Comparison of ENCODE assay signal across 9 mouse cellular contexts in the genomic region with DNA sequence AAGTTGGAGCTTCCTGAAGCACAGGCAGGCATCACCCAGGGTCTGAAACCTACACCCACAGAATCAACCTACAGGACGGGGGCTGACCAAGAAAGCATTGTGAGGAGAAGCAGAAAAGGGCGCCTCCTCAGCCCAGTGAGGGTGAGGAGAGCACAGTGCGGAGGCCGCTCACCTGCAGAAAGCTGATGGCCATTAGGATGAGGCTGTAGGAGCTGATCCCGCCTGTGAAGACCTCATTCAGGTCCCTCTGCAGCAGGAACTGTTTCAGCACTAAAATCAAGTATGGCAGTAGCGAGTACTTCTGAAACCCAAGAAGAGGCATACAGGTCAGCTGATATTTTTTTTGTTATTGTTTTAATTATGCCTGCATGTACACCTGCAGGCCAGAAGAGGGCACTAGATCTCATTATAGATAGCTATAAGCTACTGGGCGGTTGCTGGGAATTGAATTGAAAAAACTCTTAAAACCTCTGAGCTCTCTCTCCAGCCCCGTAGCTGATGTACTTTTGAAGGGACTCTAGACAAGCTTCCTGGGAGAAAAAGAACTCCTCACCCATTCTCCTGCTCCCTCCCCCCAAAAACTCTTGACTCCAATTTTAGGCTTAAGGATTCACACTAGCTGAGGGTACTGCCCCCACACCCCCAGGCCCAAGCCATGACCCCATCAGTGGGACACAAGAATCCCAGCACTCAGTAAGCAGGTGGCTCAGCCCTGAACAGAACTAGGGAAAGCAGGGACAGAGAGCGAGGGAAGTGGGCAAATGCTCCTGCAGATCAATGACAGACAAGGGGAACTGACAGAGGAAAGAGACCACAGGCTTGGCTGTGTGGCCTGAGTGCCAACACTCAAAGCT. TPM values are rescaled to one million over a fixed set of nuclear protein-coding genes. Genes with fewer than 3 reads are reported as not detected.
DNase-seq lines count a peak whose midpoint lies in the region; ATAC-seq and TF ChIP-seq lines count a peak whose summit lies in the region.
"Had no signal": no experiment of that assay in that cellular context is flagged by ENCODE, and none has a peak within 500 bp of the region (broad histone marks: within the 10 kb centered on the region; RNA-seq: fewer than 3 reads in every experiment).

No protein-coding gene starts in this region.

- 0 out of 2 replicates have a peak, but pooled peaks cover 1% of the 10 kb centered on the region for H3K79me2 ChIP-seq in heart, adult 2 months (replicated peaks; ENCODE audit: control insufficient read depth, insufficient read depth, low read length)

- H3K4me1 ChIP-seq in heart, adult 2 months (ENCODE audit: control insufficient read depth, insufficient read depth, low read length), result no peaks in the 10 kb centered on the region; the same call in 1 of the 2 replicates
- peaks cover 5% of the 10 kb centered on the region; the same call in 1 of the 2 replicates for H3K4me1 ChIP-seq in cortical plate, adult 2 months (ENCODE audit: control insufficient read depth, insufficient read depth, low read length)
- peaks cover 4% of the 10 kb centered on the region; the same call in 1 of the 2 replicates for H3K4me1 ChIP-seq in limb, embryonic 12.5 days (replicated peaks)

- no peak overlapping the region for H3K27ac ChIP-seq in heart, adult 2 months
- no peak overlapping the region for H3K27ac ChIP-seq in cortical plate, adult 2 months (ENCODE audit: insufficient read depth, low read length)
- H3K27ac ChIP-seq in limb, embryonic 12.5 days, result no peak overlapping the region
- H3K27ac ChIP-seq: macrophage had no signal

- no peaks in the 10 kb centered on the region for H3K36me3 ChIP-seq in heart, adult 2 months (ENCODE audit: control insufficient read depth, insufficient read depth, low read length)
- peaks cover 77% of the 10 kb centered on the region for H3K36me3 ChIP-seq in limb, embryonic 12.5 days

- TF ChIP-seq EP300 in heart, adult 2 months (IDR thresholded peaks at IDR 0.05; ENCODE audit: insufficient read depth, low read depth, low read length), result no peak

- intact Hi-C loops in heart, adult 2 months (cut with DNase I), result loop anchor here (1.0 kb wide), 2 partner anchors 38 to 146 kb away; no protein-coding TSS in a partner anchor

- no peak overlapping the region for H3K4me2 ChIP-seq in limb, embryonic 12.5 days

- H3K9me3 ChIP-seq in limb, embryonic 12.5 days, result no peaks in the 10 kb centered on the region

- WGBS in heart, adult 2 months, result 58% methylated on average over 9 of the region's 9 CpGs
- WGBS in limb, embryonic 12.5 days, result 64% methylated on average over 9 of the region's 9 CpGs

- no peaks in the 10 kb centered on the region for H3K27me3 ChIP-seq in heart, adult 2 months (ENCODE audit: control insufficient read depth, insufficient read depth, low read length)
- no peaks in the 10 kb centered on the region for H3K27me3 ChIP-seq in limb, embryonic 12.5 days

- no peak for TF ChIP-seq POLR2A in heart, adult 2 months (IDR thresholded peaks at IDR 0.05; ENCODE audit: insufficient read depth, low read depth, low read length)
- TF ChIP-seq POLR2A in cortical plate, adult 2 months (IDR thresholded peaks at IDR 0.05; ENCODE audit: extremely low read depth, insufficient read depth, low read length), result no peak

- TF ChIP-seq CTCF in heart, adult 2 months (IDR thresholded peaks at IDR 0.05), result peak; percentile 89
- TF ChIP-seq CTCF in cortical plate, adult 2 months (IDR thresholded peaks at IDR 0.05; ENCODE audit: extremely low read depth, insufficient read depth, low read length), result 0 out of 2 replicates have a peak, but pooled peaks have one; percentile 7

- H3K4me3 ChIP-seq in heart, adult 2 months, result no peak overlapping the region
- H3K4me3 ChIP-seq in cortical plate, adult 2 months (ENCODE audit: insufficient read depth, low read length), result no peak overlapping the region
- H3K4me3 ChIP-seq in limb, embryonic 12.5 days (replicated peaks), result no peak overlapping the region

- peak; percentile 75; the same call in 1 of the 2 replicates for ATAC-seq in limb, embryonic 12.5 days (ENCODE audit: insufficient number of reproducible peaks, insufficient read depth, low FRiP score, low TSS enrichment, low read depth)

- H3K9ac ChIP-seq in heart, adult 2 months (ENCODE audit: low read depth, low read length), result no peak overlapping the region
- H3K9ac ChIP-seq in limb, embryonic 12.5 days (replicated peaks), result no peak overlapping the region

- DNase-seq in heart, adult 2 months, result no peak
- DNase-seq in heart, postnatal 4 days, result no peak
- peak; percentile 61 for DNase-seq in CD4-positive, CD25-positive, alpha-beta regulatory T cell, adult 2 months (ENCODE audit: low read depth, low spot score)
- DNase-seq in retina, embryonic 14.5 days (ENCODE audit: low spot score), result peak; percentile 72
- no peak for DNase-seq in urinary bladder, postnatal 36 days (ENCODE audit: low spot score in 2 of 2)
- DNase-seq in thymus, postnatal 14 days, result no peak

RNA-seq across cellular contexts. Expression of a gene that starts 23.9 kb away (rescaled TPM):
- 10 to 100 TPM; 40.4 to 47.9 TPM for total RNA-seq in heart, adult 2 months (2021)
- 29.3 and 53.3 TPM in 2 replicates for polyA plus RNA-seq in heart, adult 2 months (2012; rRNA removed)
- total RNA-seq in heart, postnatal 4 days (2021), result 10 to 100 TPM; 48.9 to 50.9 TPM
- polyA plus RNA-seq in cortical plate, adult 2 months (2012; rRNA removed), result 62.9 and 63.7 TPM in 2 replicates
- polyA plus RNA-seq in limb, embryonic 12.5 days (2016; fragmentation: Nextera tagmentation; extraction: Ambion mirVana), result 130 and 131 TPM in 2 replicates

RNA-seq across cellular contexts. Expression of a gene that starts 24.8 kb away (rescaled TPM):
- 10 to 100 TPM; 11.0 to 12.7 TPM for total RNA-seq in heart, adult 2 months (2021)
- polyA plus RNA-seq in heart, adult 2 months (2012; rRNA removed), result 8.1 and 8.9 TPM in 2 replicates
- total RNA-seq in heart, postnatal 4 days (2021), result 10 to 100 TPM; 23.1 to 25.0 TPM
- polyA plus RNA-seq in cortical plate, adult 2 months (2012; rRNA removed), result 25.4 and 26.3 TPM in 2 replicates
- polyA plus RNA-seq in limb, embryonic 12.5 days (2016; fragmentation: Nextera tagmentation; extraction: Ambion mirVana), result 6.3 and 7.3 TPM in 2 replicates

Comparison
In these comparisons a context has a peak if more than half of its experiments do, and no peak if none do; other contexts are left out.
1. DNase-seq: peak in CD4-positive, CD25-positive, alpha-beta regulatory T cell, adult 2 months (single experiment) and retina, embryonic 14.5 days (single experiment); none in heart, adult 2 months (0 of 2), heart, postnatal 4 days (single experiment), urinary bladder, postnatal 36 days (0 of 2) and thymus, postnatal 14 days (single experiment).